Mouse (Mus musculus): ENCODE measurements at regions not wholly inside any gene's neighbourhood (a gene's known extent, or its start where the extent isn't known, plus 50 kb on each side); places are given as distances from the start of the nearest gene placed in this dataset.
"Not testable (repeated sequence)": the region's sequence is repeated elsewhere in the genome, so short reads cannot be mapped to it uniquely, and the experiment has no call there.

- DNase-seq: peak; percentile 39
These were observed 121.7 kb upstream of the Dapk1 start for GRCm38 (mm10) chr13:60479862-60480730.

DNA sequence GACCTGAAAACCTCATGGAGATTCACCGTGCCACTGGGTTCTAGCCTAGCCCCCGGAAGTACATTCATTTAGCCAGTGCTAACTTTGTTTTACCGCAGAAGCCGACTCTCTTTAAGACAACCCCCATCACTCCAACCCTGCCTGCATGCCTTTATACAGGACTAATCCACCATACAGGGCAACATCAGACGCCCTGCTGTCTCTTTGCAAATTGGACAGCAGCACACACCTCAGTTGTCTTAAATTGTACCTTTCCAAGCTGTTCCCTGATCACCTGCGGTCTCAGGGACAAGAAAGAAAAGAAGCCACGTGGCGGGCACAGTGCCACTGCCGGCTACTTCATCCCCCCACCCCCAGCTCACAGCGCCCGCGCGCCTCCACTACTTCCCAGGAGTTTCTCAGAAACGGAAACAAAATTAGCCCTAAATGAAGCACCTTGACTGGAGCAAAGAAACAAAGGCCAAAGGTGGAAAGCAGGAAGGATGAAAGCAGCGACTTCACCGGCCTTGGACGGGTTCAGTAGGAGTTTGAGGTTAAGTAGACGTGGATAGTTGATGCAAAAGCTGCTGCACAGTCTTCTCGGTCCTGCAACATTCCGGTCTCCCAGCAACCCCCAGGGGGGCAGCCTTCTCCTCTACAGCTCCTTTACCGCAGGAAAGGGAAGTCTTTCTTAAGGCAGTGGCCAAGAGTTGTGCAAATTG is 120.9 kb upstream of the Dapk1 start:
- DNase-seq: peak; percentile 71

GRCm38 (mm10) chr13:60481451-60481850 is 120.3 kb upstream of the Dapk1 start:
- not testable (repeated sequence) for DNase-seq

DNA sequence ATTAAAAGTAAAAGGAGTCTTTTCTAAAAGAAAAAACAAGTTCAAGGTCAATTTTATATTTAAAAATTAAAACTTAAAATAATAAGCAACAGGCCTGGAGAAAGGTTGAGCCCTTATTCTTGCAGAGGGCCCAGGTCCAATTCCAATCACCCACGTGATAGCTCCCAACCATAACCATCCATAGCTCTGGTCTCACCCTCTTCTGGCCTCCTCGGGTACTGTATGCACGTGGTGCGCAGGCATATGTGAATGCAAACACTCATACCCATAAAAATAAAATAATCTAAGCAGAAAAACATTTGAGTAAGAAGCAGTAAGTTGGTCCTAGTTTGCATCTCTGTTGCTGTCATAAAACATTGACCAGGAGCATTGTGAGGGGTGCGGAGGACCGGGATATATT is 119.8 kb upstream of the Dapk1 start:
- no peak for DNase-seq

DNA sequence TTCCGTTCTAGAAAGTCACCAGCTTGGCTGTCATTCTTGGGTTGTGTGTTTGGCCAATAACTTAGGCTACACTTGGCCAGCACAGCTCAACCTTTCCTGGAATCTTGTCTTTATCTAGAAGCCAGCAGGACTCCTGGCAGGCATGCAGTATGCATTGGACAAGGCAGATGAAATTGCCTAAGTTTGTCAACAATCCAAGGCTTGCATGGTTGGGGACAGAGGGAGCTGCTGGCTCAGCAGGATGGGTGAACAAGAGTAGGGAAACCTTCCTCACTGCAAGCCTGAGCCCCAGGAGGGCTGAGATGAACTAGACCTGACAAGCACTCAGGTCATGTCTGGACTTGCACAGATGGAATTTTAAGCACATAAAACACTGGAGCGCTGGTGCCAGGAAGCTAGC is 115.6 kb upstream of the Dapk1 start:
- peak; percentile 57 for DNase-seq

- no peak for DNase-seq
These were observed 114.9 kb upstream of the Dapk1 start for GRCm38 (mm10) chr13:60486871-60487270.

GRCm38 (mm10) chr13:60488131-60488883 is 113.4 kb upstream of the Dapk1 start:
- peak; percentile 54 for DNase-seq

GRCm38 (mm10) chr13:60488884-60489265 is 112.9 kb upstream of the Dapk1 start:
- DNase-seq: no peak

- no peak for DNase-seq
These were observed 109.7 kb upstream of the Dapk1 start for GRCm38 (mm10) chr13:60491948-60492464.

GRCm38 (mm10) chr13:60493836-60494235 is 107.9 kb upstream of the Dapk1 start:
- DNase-seq: no peak

DNA sequence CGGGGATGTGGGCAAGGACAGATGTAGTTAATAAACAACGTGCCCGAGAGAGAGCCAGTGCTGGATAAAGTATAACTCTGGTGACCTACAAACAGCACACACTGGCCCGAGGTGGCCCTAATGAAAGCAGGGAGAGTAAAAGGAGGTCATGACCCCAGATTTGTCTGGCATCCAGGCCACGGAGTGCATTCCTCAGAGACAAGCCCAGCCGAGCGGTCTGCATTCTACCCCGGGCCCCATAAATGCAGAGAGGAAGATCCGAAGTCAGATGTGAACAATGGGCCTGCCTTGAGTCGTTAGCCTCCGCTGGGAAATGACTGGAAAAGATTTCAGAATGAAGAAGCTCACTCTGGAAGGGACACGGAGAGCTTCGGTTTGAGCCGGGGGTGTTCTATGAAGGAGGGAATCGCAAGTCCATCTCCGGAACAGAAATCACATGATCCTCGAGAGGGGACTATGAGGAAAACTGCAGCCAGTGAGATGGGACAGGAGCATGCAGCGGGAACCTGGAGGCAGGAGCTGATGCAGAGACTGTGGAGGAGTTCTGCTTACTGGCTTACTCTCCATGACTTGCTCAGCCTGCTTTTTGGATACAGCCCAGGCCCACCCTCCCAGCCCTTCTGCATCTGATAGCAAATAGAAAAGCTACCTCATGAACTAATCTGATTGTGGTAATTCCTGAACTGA is 103.9 kb upstream of the Dapk1 start:
- peak; percentile 83 for DNase-seq

DNA sequence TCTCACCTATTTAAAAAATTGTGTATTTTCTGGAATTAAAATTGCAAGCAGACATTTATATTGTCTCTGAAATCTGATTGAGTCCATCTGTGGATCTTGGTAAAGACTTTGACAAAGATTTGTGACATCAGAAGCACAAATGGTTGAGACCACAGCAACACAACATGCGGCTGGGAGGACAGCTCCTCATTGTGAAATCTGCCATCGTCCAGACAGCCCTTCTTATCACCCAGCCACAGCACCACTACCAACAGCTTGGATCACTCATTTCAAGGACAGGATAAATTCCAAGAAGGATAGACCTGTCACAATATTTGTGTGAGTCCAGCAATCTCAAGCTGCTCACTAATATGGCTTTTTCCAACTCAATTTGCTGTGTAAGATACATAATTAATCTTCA is 97.6 kb upstream of the Dapk1 start:
- no peak for DNase-seq

GRCm38 (mm10) chr13:60507611-60508010 is 94.1 kb upstream of the Dapk1 start:
- DNase-seq: no peak

DNA sequence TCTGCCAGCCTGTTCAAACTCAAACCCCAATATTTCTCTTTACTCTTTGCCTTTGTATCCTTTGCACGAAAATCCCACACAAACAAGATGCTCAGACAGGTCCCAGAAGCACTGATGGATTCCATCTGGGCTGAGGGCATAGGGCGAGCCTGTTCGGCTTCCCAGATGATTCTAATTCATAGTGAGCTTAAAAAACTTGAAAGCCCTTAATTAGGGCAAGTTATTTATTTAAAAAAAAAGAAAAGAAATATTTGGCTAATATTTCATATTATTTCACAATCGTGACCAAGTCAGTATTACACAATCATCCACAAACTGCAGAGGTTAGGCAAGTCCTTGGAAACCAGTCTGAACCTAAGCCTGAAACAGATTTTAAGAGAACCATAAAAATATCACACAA is 93.7 kb upstream of the Dapk1 start:
- DNase-seq: no peak

GRCm38 (mm10) chr13:60508856-60509255 is 92.9 kb upstream of the Dapk1 start:
- no peak for DNase-seq

DNA sequence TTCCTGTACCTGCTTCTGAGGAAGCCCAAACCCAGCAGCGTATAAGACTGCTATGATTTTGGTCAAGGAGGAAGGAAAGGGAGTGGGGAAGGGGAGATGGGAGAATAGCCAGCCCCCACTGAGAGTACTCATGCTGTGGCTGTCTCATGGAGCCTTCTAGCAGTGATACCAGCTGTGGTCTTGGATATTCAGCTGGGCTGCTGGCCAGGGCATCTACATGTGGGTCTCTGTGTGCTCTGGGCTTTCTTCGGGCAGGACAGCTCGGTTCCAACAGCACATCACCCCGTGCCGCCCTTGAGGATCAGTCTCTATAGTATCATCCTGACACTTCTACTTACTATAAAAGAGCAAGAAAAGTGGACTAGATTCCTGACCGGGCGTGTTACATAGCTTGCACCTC is 90.6 kb upstream of the Dapk1 start:
- no peak for DNase-seq

GRCm38 (mm10) chr13:60511628-60512027 is 90.1 kb upstream of the Dapk1 start:
- no peak for DNase-seq

- DNase-seq: no peak
These were observed 88.0 kb upstream of the Dapk1 start for GRCm38 (mm10) chr13:60513756-60514155.

- DNase-seq: no peak
These were observed 86.9 kb upstream of the Dapk1 start for GRCm38 (mm10) chr13:60514806-60515205.

GRCm38 (mm10) chr13:60518010-60518409 is 83.7 kb upstream of the Dapk1 start:
- DNase-seq: no peak

- no peak for DNase-seq
These were observed 82.0 kb upstream of the Dapk1 start for GRCm38 (mm10) chr13:60519708-60520107.

- DNase-seq: no peak
These were observed 78.9 kb upstream of the Dapk1 start for GRCm38 (mm10) chr13:60522719-60523450.

All from kidney, adult 18-20 months (tissue).